Mouse (Mus musculus): ENCODE results near the gene Grip1. TPM values are rescaled to one million over a fixed set of nuclear protein-coding genes. Genes with fewer than 3 reads are reported as not detected.

Grip1 gene
- polyA plus RNA-seq, 1 experiment from 2014 or later = 17.8 TPM

- H3K4me2 ChIP-seq (ENCODE audit: low read length) = no peak overlapping the region
- H3K36me3 ChIP-seq (ENCODE audit: control insufficient read depth, insufficient read depth, low read length) = no peaks in the 10 kb centered on the region
- H3K4me3 ChIP-seq (replicated peaks; ENCODE audit: low read depth, low read length) = no peak overlapping the region
- no peaks in the 10 kb centered on the region for H3K27me3 ChIP-seq (ENCODE audit: control insufficient read depth, insufficient read depth, low read length)
- ATAC-seq (ENCODE audit: low FRiP score, low TSS enrichment) (no peak), DNase-seq (no peak)
- no peak overlapping the region for H3K27ac ChIP-seq (replicated peaks; ENCODE audit: low read depth, low read length)
- WGBS = 92% methylated on average over 6 of the region's 6 CpGs
- no peaks in the 10 kb centered on the region for H3K9me3 ChIP-seq (ENCODE audit: control insufficient read depth, low read length)
- peaks cover 4% of the 10 kb centered on the region; the same call in 1 of the 2 replicates for H3K4me1 ChIP-seq (ENCODE audit: control insufficient read depth, insufficient read depth, low read length)
- H3K9ac ChIP-seq (replicated peaks; ENCODE audit: low read length) = no peak overlapping the region
Measured at GRCm38 (mm10) chr10:119876721-119877120, 423.1 kb downstream of the Grip1 start.

GRCm38 (mm10) chr10:119878331-119878730 lies 424.7 kb downstream of the Grip1 start:
- Histone ChIP-seq H3K9ac (replicated peaks; ENCODE audit: low read length) (no peak overlapping the region), H3K9me3 (ENCODE audit: control insufficient read depth, low read length) (no peaks in the 10 kb centered on the region), H3K36me3 (ENCODE audit: control insufficient read depth, insufficient read depth, low read length) (no peaks in the 10 kb centered on the region), H3K27me3 (ENCODE audit: control insufficient read depth, insufficient read depth, low read length) (no peaks in the 10 kb centered on the region), H3K27ac (replicated peaks; ENCODE audit: low read depth, low read length) (no peak overlapping the region), H3K4me2 (ENCODE audit: low read length) (peak overlapping the region; percentile 27; the same call in 1 of the 2 replicates), H3K4me3 (replicated peaks; ENCODE audit: low read depth, low read length) (no peak overlapping the region), H3K4me1 (ENCODE audit: control insufficient read depth, insufficient read depth, low read length) (peaks cover 4% of the 10 kb centered on the region; the same call in 1 of the 2 replicates)
- 46% methylated on average over 12 of the region's 12 CpGs for WGBS
- ATAC-seq (ENCODE audit: low FRiP score, low TSS enrichment) (no peak), DNase-seq (no peak)

GRCm38 (mm10) chr10:119884591-119884990 lies 431.0 kb downstream of the Grip1 start:
- 57% methylated on average over 9 of the region's 9 CpGs for WGBS

GRCm38 (mm10) chr10:119885563-119885962 lies 431.9 kb downstream of the Grip1 start:
- H3K9me3 ChIP-seq (ENCODE audit: control insufficient read depth, low read length) = no peaks in the 10 kb centered on the region
- H3K36me3 ChIP-seq (ENCODE audit: control insufficient read depth, insufficient read depth, low read length) = no peaks in the 10 kb centered on the region
- no peak overlapping the region for H3K4me3 ChIP-seq (replicated peaks; ENCODE audit: low read depth, low read length)
- H3K27ac ChIP-seq (replicated peaks; ENCODE audit: low read depth, low read length) = no peak overlapping the region
- no peak overlapping the region for H3K9ac ChIP-seq (replicated peaks; ENCODE audit: low read length)
- WGBS = 80% methylated on average over 6 of the region's 6 CpGs
- H3K4me1 ChIP-seq (ENCODE audit: control insufficient read depth, insufficient read depth, low read length) = no peaks in the 10 kb centered on the region
- DNase-seq (peak; percentile 62), ATAC-seq (ENCODE audit: low FRiP score, low TSS enrichment) (no peak)
- no peaks in the 10 kb centered on the region for H3K27me3 ChIP-seq (ENCODE audit: control insufficient read depth, insufficient read depth, low read length)
- H3K4me2 ChIP-seq (ENCODE audit: low read length) = no peak overlapping the region

More at GRCm38 (mm10) chr10:119884591-119884990, 431.0 kb downstream of the Grip1 start:
- Histone ChIP-seq H3K9me3 (ENCODE audit: control insufficient read depth, low read length) (no peaks in the 10 kb centered on the region), H3K4me1 (ENCODE audit: control insufficient read depth, insufficient read depth, low read length) (no peaks in the 10 kb centered on the region), H3K4me3 (replicated peaks; ENCODE audit: low read depth, low read length) (no peak overlapping the region), H3K27ac (replicated peaks; ENCODE audit: low read depth, low read length) (0 out of 2 replicates have a peak overlapping the region, but pooled peaks have one; percentile 28), H3K27me3 (ENCODE audit: control insufficient read depth, insufficient read depth, low read length) (no peaks in the 10 kb centered on the region), H3K4me2 (ENCODE audit: low read length) (no peak overlapping the region), H3K9ac (replicated peaks; ENCODE audit: low read length) (no peak overlapping the region), H3K36me3 (ENCODE audit: control insufficient read depth, insufficient read depth, low read length) (no peaks in the 10 kb centered on the region)
- ATAC-seq (ENCODE audit: low FRiP score, low TSS enrichment) (no peak), DNase-seq (peak; percentile 50)

- H3K4me2 ChIP-seq (ENCODE audit: low read length) = no peak overlapping the region
- H3K36me3 ChIP-seq (ENCODE audit: control insufficient read depth, insufficient read depth, low read length) = no peaks in the 10 kb centered on the region
- peaks cover 2% of the 10 kb centered on the region for H3K9me3 ChIP-seq (ENCODE audit: control insufficient read depth, low read length)
- no peak overlapping the region for H3K9ac ChIP-seq (replicated peaks; ENCODE audit: low read length)
- H3K27ac ChIP-seq (replicated peaks; ENCODE audit: low read depth, low read length) = no peak overlapping the region
- DNase-seq (no peak), ATAC-seq (ENCODE audit: low FRiP score, low TSS enrichment) (no peak)
- no peaks in the 10 kb centered on the region for H3K27me3 ChIP-seq (ENCODE audit: control insufficient read depth, insufficient read depth, low read length)
- no peaks in the 10 kb centered on the region for H3K4me1 ChIP-seq (ENCODE audit: control insufficient read depth, insufficient read depth, low read length)
- H3K4me3 ChIP-seq (replicated peaks; ENCODE audit: low read depth, low read length) = no peak overlapping the region
- 87% methylated on average over 1 of the region's 1 CpGs for WGBS
Measured at GRCm38 (mm10) chr10:119886681-119887080, 433.1 kb downstream of the Grip1 start.

GRCm38 (mm10) chr10:119902754-119903153 lies 449.1 kb downstream of the Grip1 start:
- H3K27me3 ChIP-seq (ENCODE audit: control insufficient read depth, insufficient read depth, low read length) = no peaks in the 10 kb centered on the region
- no peak overlapping the region for H3K4me2 ChIP-seq (ENCODE audit: low read length)
- ATAC-seq (ENCODE audit: low FRiP score, low TSS enrichment) (no peak), DNase-seq (no peak)
- no peak overlapping the region for H3K27ac ChIP-seq (replicated peaks; ENCODE audit: low read depth, low read length)
- H3K4me3 ChIP-seq (replicated peaks; ENCODE audit: low read depth, low read length) = no peak overlapping the region
- WGBS = 77% methylated on average over 4 of the region's 4 CpGs
- no peaks in the 10 kb centered on the region for H3K4me1 ChIP-seq (ENCODE audit: control insufficient read depth, insufficient read depth, low read length)
- no peak overlapping the region for H3K9ac ChIP-seq (replicated peaks; ENCODE audit: low read length)
- H3K36me3 ChIP-seq (ENCODE audit: control insufficient read depth, insufficient read depth, low read length) = no peaks in the 10 kb centered on the region
- H3K9me3 ChIP-seq (ENCODE audit: control insufficient read depth, low read length) = no peaks in the 10 kb centered on the region

- DNase-seq (no peak), ATAC-seq (ENCODE audit: low FRiP score, low TSS enrichment) (no peak)
- no peak overlapping the region for H3K27ac ChIP-seq (replicated peaks; ENCODE audit: low read depth, low read length)
Measured at GRCm38 (mm10) chr10:119906869-119907268, 453.2 kb downstream of the Grip1 start.

GRCm38 (mm10) chr10:119917995-119918394 lies 464.4 kb downstream of the Grip1 start:
- H3K27me3 ChIP-seq (ENCODE audit: control insufficient read depth, insufficient read depth, low read length) = no peaks in the 10 kb centered on the region
- H3K4me3 ChIP-seq (replicated peaks; ENCODE audit: low read depth, low read length) = no peak overlapping the region
- H3K27ac ChIP-seq (replicated peaks; ENCODE audit: low read depth, low read length) = 0 out of 2 replicates have a peak overlapping the region, but pooled peaks have one; percentile 20
- DNase-seq (peak; percentile 29), ATAC-seq (ENCODE audit: low FRiP score, low TSS enrichment) (no peak)
- H3K4me2 ChIP-seq (ENCODE audit: low read length) = no peak overlapping the region
- 77% methylated on average over 9 of the region's 9 CpGs for WGBS
- no peaks in the 10 kb centered on the region for H3K4me1 ChIP-seq (ENCODE audit: control insufficient read depth, insufficient read depth, low read length)
- H3K9ac ChIP-seq (replicated peaks; ENCODE audit: low read length) = no peak overlapping the region
- no peaks in the 10 kb centered on the region for H3K36me3 ChIP-seq (ENCODE audit: control insufficient read depth, insufficient read depth, low read length)
- no peaks in the 10 kb centered on the region for H3K9me3 ChIP-seq (ENCODE audit: control insufficient read depth, low read length)

More at GRCm38 (mm10) chr10:119906869-119907268, 453.2 kb downstream of the Grip1 start:
- Histone ChIP-seq H3K27me3 (ENCODE audit: control insufficient read depth, insufficient read depth, low read length) (no peaks in the 10 kb centered on the region), H3K4me3 (replicated peaks; ENCODE audit: low read depth, low read length) (no peak overlapping the region), H3K4me2 (ENCODE audit: low read length) (no peak overlapping the region), H3K4me1 (ENCODE audit: control insufficient read depth, insufficient read depth, low read length) (no peaks in the 10 kb centered on the region), H3K9ac (replicated peaks; ENCODE audit: low read length) (no peak overlapping the region), H3K36me3 (ENCODE audit: control insufficient read depth, insufficient read depth, low read length) (no peaks in the 10 kb centered on the region), H3K9me3 (ENCODE audit: control insufficient read depth, low read length) (no peaks in the 10 kb centered on the region)
- 78% methylated on average over 7 of the region's 7 CpGs for WGBS

- Histone ChIP-seq H3K4me1 (ENCODE audit: control insufficient read depth, insufficient read depth, low read length) (no peaks in the 10 kb centered on the region), H3K9me3 (ENCODE audit: control insufficient read depth, low read length) (no peaks in the 10 kb centered on the region), H3K4me3 (replicated peaks; ENCODE audit: low read depth, low read length) (no peak overlapping the region), H3K27me3 (ENCODE audit: control insufficient read depth, insufficient read depth, low read length) (no peaks in the 10 kb centered on the region), H3K27ac (replicated peaks; ENCODE audit: low read depth, low read length) (no peak overlapping the region), H3K4me2 (ENCODE audit: low read length) (no peak overlapping the region), H3K36me3 (ENCODE audit: control insufficient read depth, insufficient read depth, low read length) (0 out of 2 replicates have a peak, but pooled peaks cover 4% of the 10 kb centered on the region), H3K9ac (replicated peaks; ENCODE audit: low read length) (no peak overlapping the region)
- no peak for DNase-seq
- WGBS = 91% methylated on average over 5 of the region's 5 CpGs
- ATAC-seq (ENCODE audit: low FRiP score, low TSS enrichment) = no peak
Measured at GRCm38 (mm10) chr10:119927963-119928362, 474.3 kb downstream of the Grip1 start.
